ENCODE assay signal across 30 mouse cellular contexts in the genomic region with DNA sequence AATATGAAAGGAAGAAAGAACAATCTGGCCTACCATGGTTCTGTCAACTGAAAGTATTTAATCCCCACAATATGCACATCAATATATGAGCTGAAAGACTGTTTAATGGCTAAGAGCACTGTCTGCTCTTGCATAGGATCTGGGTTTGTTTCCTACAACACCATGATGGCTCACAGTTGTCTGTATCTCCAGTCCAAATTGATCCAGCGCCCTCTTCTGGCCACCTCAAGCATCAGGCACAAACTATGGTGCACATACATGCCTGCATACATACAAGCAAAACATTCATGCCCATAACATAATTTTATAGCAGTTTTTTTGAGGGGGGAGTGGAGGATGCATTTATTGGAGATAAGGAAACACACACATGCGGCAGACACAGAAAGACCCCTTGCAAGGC. TPM values are rescaled to one million over a fixed set of nuclear protein-coding genes. Genes with fewer than 3 reads are reported as not detected.
DNase-seq lines count a peak whose midpoint lies in the region; ATAC-seq and TF ChIP-seq lines count a peak whose summit lies in the region.
"Had no signal": no experiment of that assay in that cellular context is flagged by ENCODE, and none has a peak within 500 bp of the region (broad histone marks: within the 10 kb centered on the region; RNA-seq: fewer than 3 reads in every experiment).

No protein-coding gene starts in this region.

- peaks cover 63% of the 10 kb centered on the region for H3K36me3 ChIP-seq in kidney, postnatal 0 days (ENCODE audit: insufficient read depth, low read length)
- no peaks in the 10 kb centered on the region for H3K36me3 ChIP-seq in liver, postnatal 0 days (replicated peaks; ENCODE audit: insufficient read depth, low read length)
- no peaks in the 10 kb centered on the region for H3K36me3 ChIP-seq in MEL (ENCODE audit: control insufficient read depth in 1 of 2, insufficient read depth in 2 of 2, low read length in 2 of 2)

- H3K79me2 ChIP-seq in MEL (ENCODE audit: control insufficient read depth, insufficient read depth, low read length, poor library complexity), result no peaks in the 10 kb centered on the region

- TF ChIP-seq RAD21 in MEL (IDR thresholded peaks at IDR 0.05; ENCODE audit: low read depth, low read length), result no peak; the same call in 1 of the 2 replicates

- 90% methylated on average over 2 of the region's 2 CpGs for WGBS in kidney, postnatal 0 days
- 73% methylated on average over 2 of the region's 2 CpGs for WGBS in liver, postnatal 0 days (ENCODE audit: insufficient replicate concordance)

- H3K27ac ChIP-seq in kidney, postnatal 0 days, result no peak overlapping the region
- H3K27ac ChIP-seq in liver, postnatal 0 days (ENCODE audit: low read depth), result no peak overlapping the region
- H3K27ac ChIP-seq in MEL (ENCODE audit: control insufficient read depth, low read depth, low read length), result no peak overlapping the region
- H3K27ac ChIP-seq: forebrain, embryonic 10.5 days; forebrain, embryonic 13.5 days; heart, embryonic 10.5 days; heart, embryonic 13.5 days; hindbrain, embryonic 12.5 days had no signal

- no peak overlapping the region for H3K4me2 ChIP-seq in kidney, postnatal 0 days (ENCODE audit: low read length)
- no peak overlapping the region for H3K4me2 ChIP-seq in liver, postnatal 0 days (ENCODE audit: low read depth, low read length)
- H3K4me2 ChIP-seq: forebrain, embryonic 13.5 days; heart, embryonic 13.5 days; hindbrain, embryonic 12.5 days had no signal

- ATAC-seq in kidney, postnatal 0 days (replicated peaks; ENCODE audit: low FRiP score, low read depth), result no peak
- no peak for ATAC-seq in liver, postnatal 0 days
- ATAC-seq: activated CD4-positive, CD25-positive, alpha-beta regulatory T cell, adult 4 months; CD4-positive, CD25-positive, alpha-beta regulatory T cell, adult 4 months; forebrain, embryonic 13.5 days; forebrain, embryonic 16.5 days; hindbrain, embryonic 16.5 days; inflammation-experienced regulatory T-cells, adult 6 months; intestine, embryonic 16.5 days; Patski had no signal

- no peaks in the 10 kb centered on the region for H3K27me3 ChIP-seq in kidney, postnatal 0 days (ENCODE audit: insufficient read depth, low read length)
- H3K27me3 ChIP-seq in liver, postnatal 0 days (ENCODE audit: insufficient read depth, low read length), result no peaks in the 10 kb centered on the region
- no peaks in the 10 kb centered on the region for H3K27me3 ChIP-seq in MEL (ENCODE audit: control insufficient read depth in 1 of 2, insufficient read depth in 2 of 2, low read length in 2 of 2)
- H3K27me3 ChIP-seq: forebrain, embryonic 13.5 days; heart, embryonic 13.5 days; hindbrain, embryonic 12.5 days; Patski had no signal

- TF ChIP-seq EP300 in liver, postnatal 0 days (IDR thresholded peaks at IDR 0.05; ENCODE audit: low read depth), result no peak
- no peak for TF ChIP-seq EP300 in MEL (IDR thresholded peaks at IDR 0.05; ENCODE audit: low read depth in 1 of 2, low read length in 2 of 2)

- H3K4me3 ChIP-seq in kidney, postnatal 0 days (replicated peaks; ENCODE audit: low read depth, low read length), result no peak overlapping the region
- H3K4me3 ChIP-seq in liver, postnatal 0 days (ENCODE audit: low read depth, low read length), result no peak overlapping the region
- no peak overlapping the region for H3K4me3 ChIP-seq in MEL (ENCODE audit: control insufficient read depth in 1 of 2, insufficient read depth in 1 of 2, low read depth in 2 of 2, low read length in 2 of 2)
- H3K4me3 ChIP-seq: forebrain, embryonic 10.5 days; forebrain, embryonic 13.5 days; heart, embryonic 10.5 days; heart, embryonic 13.5 days; hindbrain, embryonic 12.5 days had no signal

- no peak overlapping the region for H3K9ac ChIP-seq in kidney, postnatal 0 days (ENCODE audit: low read depth, low read length)
- H3K9ac ChIP-seq in liver, postnatal 0 days (replicated peaks), result no peak overlapping the region
- no peak overlapping the region for H3K9ac ChIP-seq in MEL (ENCODE audit: control insufficient read depth, low read depth, low read length, poor library complexity, severe bottlenecking)
- H3K9ac ChIP-seq: forebrain, embryonic 13.5 days; heart, embryonic 13.5 days; hindbrain, embryonic 12.5 days had no signal

- TF ChIP-seq CTCF in kidney, postnatal 0 days (IDR thresholded peaks at IDR 0.05; ENCODE audit: low read depth), result peak; percentile 31; the same call in 1 of the 2 replicates
- 0 out of 2 replicates have a peak, but pooled peaks have one; percentile 7 for TF ChIP-seq CTCF in liver, postnatal 0 days (IDR thresholded peaks at IDR 0.05; ENCODE audit: low read depth)
- TF ChIP-seq CTCF in MEL (IDR thresholded peaks at IDR 0.05 in 2 of 3, conservative IDR thresholded peaks at IDR 0.05 in 1 of 3; ENCODE audit: control insufficient read depth in 1 of 3, insufficient read depth in 1 of 3, low read depth in 2 of 3, low read length in 3 of 3, poor library complexity in 1 of 3, severe bottlenecking in 1 of 3), result peak; percentile 6 to 25 (median 20); a peak in 2 of 6 replicates

- H3K4me1 ChIP-seq in kidney, postnatal 0 days (replicated peaks; ENCODE audit: insufficient read depth, low read length), result no peaks in the 10 kb centered on the region
- no peaks in the 10 kb centered on the region for H3K4me1 ChIP-seq in liver, postnatal 0 days (ENCODE audit: insufficient read depth)
- H3K4me1 ChIP-seq in MEL (ENCODE audit: control insufficient read depth in 1 of 2, insufficient read depth in 2 of 2, low read length in 2 of 2), result no peaks in the 10 kb centered on the region
- H3K4me1 ChIP-seq: forebrain, embryonic 13.5 days; heart, embryonic 10.5 days; heart, embryonic 13.5 days; hindbrain, embryonic 12.5 days had no signal

- no peaks in the 10 kb centered on the region for H3K9me3 ChIP-seq in kidney, postnatal 0 days (replicated peaks; ENCODE audit: low read length)
- no peaks in the 10 kb centered on the region for H3K9me3 ChIP-seq in liver, postnatal 0 days (ENCODE audit: low read length)
- no peaks in the 10 kb centered on the region for H3K9me3 ChIP-seq in MEL (replicated peaks; ENCODE audit: insufficient read depth, low read length)
- H3K9me3 ChIP-seq: heart, embryonic 10.5 days had no signal

- DNase-seq in kidney, postnatal 0 days (ENCODE audit: low spot score), result no peak
- DNase-seq in kidney, adult 11 months, result no peak
- no peak for DNase-seq in liver, postnatal 0 days
- DNase-seq in liver (no peak), MEL (ENCODE audit: low read depth, low spot score) (peak; percentile 24), ZHBTc4 (ENCODE audit: low read depth, low spot score) (peak; percentile 65)
- DNase-seq in adrenal gland, adult (ENCODE audit: inconsistent age in 2 of 2, low spot score in 1 of 2), result no peak
- DNase-seq: adrenal gland, postnatal 10 days; adrenal gland, postnatal 36 days; cerebellum, adult 18-20 months; cerebellum, adult 9-10 months; cerebellum, postnatal 14 days; gastrocnemius, postnatal 14 days; heart, adult 18-20 months; heart, postnatal 14 days had no signal

- TF ChIP-seq POLR2A in MEL (IDR thresholded peaks at IDR 0.05; ENCODE audit: control insufficient read depth in 1 of 2, insufficient read depth in 1 of 2, low read depth in 1 of 2, low read length in 2 of 2, poor library complexity in 1 of 2), result no peak

TF ChIP-seq in MEL, 35 proteins besides CTCF, POLR2A, EP300 and RAD21:
- TF ChIP-seq HCFC1 (IDR thresholded peaks at IDR 0.05; ENCODE audit: low read depth, low read length) (no peak), BHLHE40 (IDR thresholded peaks at IDR 0.05; ENCODE audit: borderline replicate concordance, low read depth, low read length) (no peak), SMC3 (IDR thresholded peaks at IDR 0.05; ENCODE audit: low read depth, low read length) (no peak), ZC3H11A (IDR thresholded peaks at IDR 0.05; ENCODE audit: low read depth, low read length) (no peak), ZKSCAN1 (IDR thresholded peaks at IDR 0.05; ENCODE audit: low read depth, low read length) (no peak), POLR2AphosphoS2 (IDR thresholded peaks at IDR 0.05; ENCODE audit: low read length) (no peak), USF2 (IDR thresholded peaks at IDR 0.05; ENCODE audit: borderline replicate concordance in 1 of 2, insufficient read depth in 1 of 2, low read depth in 1 of 2, low read length in 2 of 2) (no peak), MYC (IDR thresholded peaks at IDR 0.05; ENCODE audit: low read depth, low read length) (no peak), GABPA (IDR thresholded peaks at IDR 0.05; ENCODE audit: low read depth, low read length) (no peak), MXI1 (IDR thresholded peaks at IDR 0.05; ENCODE audit: low read depth, low read length) (no peak), TBP (IDR thresholded peaks at IDR 0.05; ENCODE audit: low read depth, low read length) (no peak), NELFE (IDR thresholded peaks at IDR 0.05; ENCODE audit: low read depth, low read length) (no peak), CHD2 (IDR thresholded peaks at IDR 0.05; ENCODE audit: low read length) (no peak), MYB (IDR thresholded peaks at IDR 0.05; ENCODE audit: low read depth, low read length) (no peak)

RNA-seq across cellular contexts. Expression of a gene that starts 25.6 kb away (rescaled TPM):
- 84.4 and 86.9 TPM in 2 replicates for polyA plus RNA-seq in kidney, postnatal 0 days (2015; fragmentation: Nextera tagmentation; extraction: Ambion mirVana)
- 46.6 and 47.5 TPM in 2 replicates for polyA plus RNA-seq in liver, postnatal 0 days (2015; fragmentation: Nextera tagmentation; extraction: Ambion mirVana)
- 75.2 and 78.9 TPM in 2 replicates for total RNA-seq in MEL (2012; rRNA removed)
- 100 to 1,000 TPM; 107 to 442 TPM for polyA plus RNA-seq in MEL (2012; ENCODE audit: insufficient read depth in 1 of 2, insufficient read length in 2 of 2, low read depth in 1 of 2, low replicate concordance in 2 of 2, missing spikeins in 1 of 2)

RNA-seq across cellular contexts. Expression of a gene that starts 42.1 kb away (rescaled TPM):
- polyA plus RNA-seq in kidney, postnatal 0 days (2015; fragmentation: Nextera tagmentation; extraction: Ambion mirVana), result 6.0 and 6.3 TPM in 2 replicates
- 0.11 and 0.13 TPM in 2 replicates for polyA plus RNA-seq in liver, postnatal 0 days (2015; fragmentation: Nextera tagmentation; extraction: Ambion mirVana)
- total RNA-seq in MEL (2012; rRNA removed), result 0.85 and 1.3 TPM in 2 replicates
- 1 to 10 TPM in 1 of 2 experiments, not detected in 1; 3.1 TPM for polyA plus RNA-seq in MEL (2012; ENCODE audit: insufficient read depth in 1 of 2, insufficient read length in 2 of 2, low read depth in 1 of 2, low replicate concordance in 2 of 2, missing spikeins in 1 of 2)
- total RNA-seq: ES-E14; hematopoietic stem cell, adult 5-6 weeks had no signal

RNA-seq across cellular contexts. Expression of a gene that starts 57.3 kb away (rescaled TPM):
- polyA plus RNA-seq in kidney, postnatal 0 days (2015; fragmentation: Nextera tagmentation; extraction: Ambion mirVana), result 3.9 and 4.5 TPM in 2 replicates
- 1.5 TPM in 2 replicates for polyA plus RNA-seq in liver, postnatal 0 days (2015; fragmentation: Nextera tagmentation; extraction: Ambion mirVana)
- 1.5 and 2.3 TPM in 2 replicates for total RNA-seq in MEL (2012; rRNA removed)
- polyA plus RNA-seq in MEL (2012; ENCODE audit: insufficient read depth in 1 of 2, insufficient read length in 2 of 2, low read depth in 1 of 2, low replicate concordance in 2 of 2, missing spikeins in 1 of 2), result 1 to 10 TPM in 1 of 2 experiments, not detected in 1; 3.2 TPM
- total RNA-seq: gastrocnemius, adult 18-20 months had no signal
- polyA plus RNA-seq: activated CD4-positive, CD25-positive, alpha-beta regulatory T cell, adult 4 months; CD4-positive, CD25-positive, alpha-beta regulatory T cell, adult 4 months; forebrain, embryonic 16.5 days; inflammation-experienced regulatory T-cells, adult 6 months had no signal

Comparison
In these comparisons a context has a peak if more than half of its experiments do, and no peak if none do; other contexts are left out.
1. DNase-seq: peak in MEL (single experiment) and ZHBTc4 (single experiment); none in kidney, postnatal 0 days (single experiment), kidney, adult 11 months (single experiment), liver, postnatal 0 days (single experiment), liver (single experiment) and adrenal gland, adult (0 of 2).
2. Peak in every context shown above with its lines, with median percentiles within 50 percentile points of each other: CTCF ChIP-seq.